ENCODE assay signal across 19 mouse cellular contexts in genomic region chr6:65024668-65025067, GRCm38 (mm10). TPM values are rescaled to one million over a fixed set of nuclear protein-coding genes. Genes with fewer than 3 reads are reported as not detected.
DNase-seq lines count a peak whose midpoint lies in the region; TF ChIP-seq lines count a peak whose summit lies in the region.
"Had no signal": no experiment of that assay in that cellular context is flagged by ENCODE, and none has a peak within 500 bp of the region (broad histone marks: within the 10 kb centered on the region; RNA-seq: fewer than 3 reads in every experiment).

No protein-coding gene starts in this region.

- peak; percentile 100 for TF ChIP-seq EP300 in ES-Bruce4 (IDR thresholded peaks at IDR 0.05; ENCODE audit: insufficient read depth, low read depth, low read length)

- TF ChIP-seq CTCF in E14TG2a.4 (conservative IDR thresholded peaks at IDR 0.05; ENCODE audit: low read length) (no peak), ES-Bruce4 (IDR thresholded peaks at IDR 0.05; ENCODE audit: low read depth, low read length) (no peak)

- no peak for TF ChIP-seq POLR2A in ES-Bruce4 (IDR thresholded peaks at IDR 0.05; ENCODE audit: insufficient read depth, low read length)

- H3K36me3 ChIP-seq in E14TG2a.4 (ENCODE audit: insufficient read depth, low read length) (peaks cover 10% of the 10 kb centered on the region), ES-Bruce4 (ENCODE audit: control insufficient read depth, insufficient read depth, low read length, poor library complexity, severe bottlenecking) (peaks cover 7% of the 10 kb centered on the region)
- H3K36me3 ChIP-seq: embryonic facial prominence, embryonic 12.5 days; embryonic facial prominence, embryonic 15.5 days; heart, embryonic 10.5 days; hindbrain, embryonic 12.5 days; hindbrain, embryonic 15.5 days had no signal

- H3K27me3 ChIP-seq in E14TG2a.4 (ENCODE audit: insufficient read depth, low read length) (no peaks in the 10 kb centered on the region), ES-Bruce4 (ENCODE audit: control insufficient read depth, insufficient read depth, low read length, poor library complexity, severe bottlenecking) (no peaks in the 10 kb centered on the region)
- H3K27me3 ChIP-seq: embryonic facial prominence, embryonic 12.5 days; embryonic facial prominence, embryonic 15.5 days; hindbrain, embryonic 12.5 days; hindbrain, embryonic 15.5 days had no signal

- H3K27ac ChIP-seq in ES-Bruce4 (ENCODE audit: insufficient read depth, low read length) = peak overlapping the region; percentile 100
- H3K27ac ChIP-seq: embryonic facial prominence, embryonic 12.5 days; embryonic facial prominence, embryonic 15.5 days; heart, embryonic 10.5 days; hindbrain, embryonic 12.5 days; hindbrain, embryonic 15.5 days had no signal

- H3K9ac ChIP-seq in ES-Bruce4 (ENCODE audit: low read depth, poor library complexity, severe bottlenecking) = peak overlapping the region; percentile 82
- H3K9ac ChIP-seq: embryonic facial prominence, embryonic 12.5 days; embryonic facial prominence, embryonic 15.5 days; forebrain, postnatal 0 days; hindbrain, embryonic 12.5 days; hindbrain, embryonic 15.5 days had no signal

- peak overlapping the region; percentile 1; the same call in 1 of the 2 replicates for H3K4me3 ChIP-seq in E14TG2a.4 (replicated peaks; ENCODE audit: low read length)
- H3K4me3 ChIP-seq in ES-Bruce4 (ENCODE audit: low read depth, low read length) = no peak overlapping the region
- H3K4me3 ChIP-seq: embryonic facial prominence, embryonic 12.5 days; embryonic facial prominence, embryonic 15.5 days; heart, embryonic 10.5 days; hindbrain, embryonic 12.5 days; hindbrain, embryonic 15.5 days had no signal

- peak; percentile 100 for DNase-seq in R1 (ENCODE audit: low read depth, low spot score)
- DNase-seq in frontal cortex, postnatal 14 days (ENCODE audit: low spot score in 2 of 2) = no peak
- DNase-seq in adrenal gland, adult (ENCODE audit: inconsistent age in 2 of 2, low spot score in 1 of 2) = no peak
- no peak for DNase-seq in adrenal gland, postnatal 14 days
- DNase-seq: adrenal gland, postnatal 10 days; cerebellum, adult 11 months; cerebellum, adult 2 months; cerebellum, adult 9-11 months; cerebellum, postnatal 25 days; forebrain, postnatal 0 days; gastrocnemius, postnatal 25 days; heart, adult 18-20 months had no signal

- H3K9me3 ChIP-seq in E14TG2a.4 (ENCODE audit: low read length) = no peaks in the 10 kb centered on the region
- H3K9me3 ChIP-seq in ES-Bruce4 (replicated peaks; ENCODE audit: control insufficient read depth, insufficient read depth, low read length, poor library complexity, severe bottlenecking) = peaks cover 21% of the 10 kb centered on the region
- H3K9me3 ChIP-seq: embryonic facial prominence, embryonic 12.5 days; embryonic facial prominence, embryonic 15.5 days; heart, embryonic 10.5 days; hindbrain, embryonic 12.5 days; hindbrain, embryonic 15.5 days had no signal

- H3K4me1 ChIP-seq in E14TG2a.4 (replicated peaks; ENCODE audit: low read depth, low read length) = peaks cover 73% of the 10 kb centered on the region
- H3K4me1 ChIP-seq in ES-Bruce4 (ENCODE audit: control insufficient read depth, insufficient read depth, low read length) = peaks cover 3% of the 10 kb centered on the region
- H3K4me1 ChIP-seq: embryonic facial prominence, embryonic 12.5 days; embryonic facial prominence, embryonic 15.5 days; heart, embryonic 10.5 days; hindbrain, embryonic 12.5 days; hindbrain, embryonic 15.5 days had no signal

RNA-seq across cellular contexts. Expression of gene Smarcad1, which starts 17.7 kb away (rescaled TPM):
- 139 and 140 TPM in 2 replicates for polyA plus RNA-seq in ES-Bruce4 (2011; ENCODE audit: insufficient read depth, insufficient read length, low read depth, missing spikeins)
- total RNA-seq in adrenal gland, postnatal 14 days (2021) = 37.1 and 39.2 TPM in 2 replicates
